Comparison of ENCODE assay signal across 7 mouse cellular contexts in genomic region chr17:83138493-83139417, GRCm38 (mm10).
DNase-seq lines count a peak whose midpoint lies in the region; ATAC-seq lines count a peak whose summit lies in the region.

No protein-coding gene starts in this region.

- no peak overlapping the region for H3K9ac ChIP-seq in hindbrain, embryonic 13.5 days

- H3K9me3 ChIP-seq in hindbrain, embryonic 13.5 days: no peaks in the 10 kb centered on the region
- no peaks in the 10 kb centered on the region for H3K9me3 ChIP-seq in limb, embryonic 10.5 days (replicated peaks)

- no peaks in the 10 kb centered on the region for H3K36me3 ChIP-seq in hindbrain, embryonic 13.5 days
- no peaks in the 10 kb centered on the region for H3K36me3 ChIP-seq in limb, embryonic 10.5 days

- peak; percentile 80 for ATAC-seq in hindbrain, embryonic 13.5 days (ENCODE audit: low FRiP score)

- WGBS in hindbrain, embryonic 13.5 days: 23% methylated on average over 11 of the region's 11 CpGs
- 14% methylated on average over 11 of the region's 11 CpGs for WGBS in limb, embryonic 10.5 days

- peak; percentile 82 for DNase-seq in NIH3T3 (ENCODE audit: low read depth)
- DNase-seq in R1 (ENCODE audit: low read depth, low spot score): peak; percentile 13
- DNase-seq in limb, embryonic 10.5 days (ENCODE audit: low spot score): peak; percentile 77
- DNase-seq in frontal cortex, adult 2 months (ENCODE audit: extremely low spot score in 1 of 2, low spot score in 1 of 2): no peak
- no peak for DNase-seq in frontal cortex, postnatal 10 days (ENCODE audit: low spot score in 2 of 2)
- no peak for DNase-seq in urinary bladder, postnatal 10 days (ENCODE audit: low spot score)

- no peak overlapping the region for H3K4me3 ChIP-seq in hindbrain, embryonic 13.5 days
- no peak overlapping the region for H3K4me3 ChIP-seq in limb, embryonic 10.5 days

- H3K4me2 ChIP-seq in hindbrain, embryonic 13.5 days: no peak overlapping the region

- peaks cover 31% of the 10 kb centered on the region for H3K4me1 ChIP-seq in hindbrain, embryonic 13.5 days (replicated peaks)
- peaks cover 59% of the 10 kb centered on the region for H3K4me1 ChIP-seq in limb, embryonic 10.5 days

- no peak overlapping the region for H3K27ac ChIP-seq in hindbrain, embryonic 13.5 days
- peak overlapping the region; percentile 81 for H3K27ac ChIP-seq in limb, embryonic 10.5 days

- 0 out of 2 replicates have a peak, but pooled peaks cover 3% of the 10 kb centered on the region for H3K27me3 ChIP-seq in hindbrain, embryonic 13.5 days
- peaks cover 53% of the 10 kb centered on the region for H3K27me3 ChIP-seq in limb, embryonic 10.5 days (ENCODE audit: low read depth, poor library complexity, severe bottlenecking)

Comparison
In these comparisons a context has a peak if more than half of its experiments do, and no peak if none do; other contexts are left out.
1. DNase-seq: peak in NIH3T3 (single experiment), R1 (single experiment) and limb, embryonic 10.5 days (single experiment); none in frontal cortex, adult 2 months (0 of 2), frontal cortex, postnatal 10 days (0 of 2) and urinary bladder, postnatal 10 days (single experiment).